Mouse (Mus musculus): ENCODE measurements around the gene Reep6.

The Reep6 gene

GRCm38 (mm10) chr10:80355431-80355830 is 25.7 kb downstream of the Reep6 start:
- no peak for DNase-seq (ENCODE audit: low spot score)

GRCm38 (mm10) chr10:80356001-80356682 is 26.4 kb downstream of the Reep6 start, which contains the start of gene Plk5:
Plk5 (plus strand) TSS chr10:80356459.
- no peak for DNase-seq (ENCODE audit: low spot score)

GRCm38 (mm10) chr10:80356737-80357136 is 27.0 kb downstream of the Reep6 start:
- DNase-seq (ENCODE audit: low spot score) = no peak

GRCm38 (mm10) chr10:80357336-80357735 is 27.6 kb downstream of the Reep6 start:
- DNase-seq (ENCODE audit: low spot score) = no peak

- no peak for DNase-seq (ENCODE audit: low spot score)
These were observed 28.4 kb downstream of the Reep6 start for GRCm38 (mm10) chr10:80357994-80358639.

GRCm38 (mm10) chr10:80363734-80364133 is 34.0 kb downstream of the Reep6 start:
- no peak for DNase-seq (ENCODE audit: low spot score)

GRCm38 (mm10) chr10:80365736-80366135 is 36.0 kb downstream of the Reep6 start:
- DNase-seq (ENCODE audit: low spot score) = no peak

- DNase-seq (ENCODE audit: low spot score) = no peak
These were observed 38.2 kb downstream of the Reep6 start for GRCm38 (mm10) chr10:80367954-80368353.

GRCm38 (mm10) chr10:80368392-80368791 is 38.6 kb downstream of the Reep6 start:
- DNase-seq (ENCODE audit: low spot score) = no peak

GRCm38 (mm10) chr10:80369995-80370747 is 40.4 kb downstream of the Reep6 start:
- DNase-seq (ENCODE audit: low spot score) = no peak

- no peak for DNase-seq (ENCODE audit: low spot score)
These were observed 41.7 kb downstream of the Reep6 start for GRCm38 (mm10) chr10:80371411-80371966.

- no peak for DNase-seq (ENCODE audit: low spot score)
These were observed 42.2 kb downstream of the Reep6 start for GRCm38 (mm10) chr10:80371983-80372382.

GRCm38 (mm10) chr10:80372706-80373105 is 43.0 kb downstream of the Reep6 start:
- DNase-seq (ENCODE audit: low spot score) = no peak

- DNase-seq (ENCODE audit: low spot score) = no peak
These were observed 44.3 kb downstream of the Reep6 start for GRCm38 (mm10) chr10:80374063-80374462.

GRCm38 (mm10) chr10:80376160-80376559 is 46.4 kb downstream of the Reep6 start:
- peak; percentile 89 for DNase-seq (ENCODE audit: low spot score)

- no peak for DNase-seq (ENCODE audit: low spot score)
These were observed 48.0 kb downstream of the Reep6 start for GRCm38 (mm10) chr10:80377716-80378115.

GRCm38 (mm10) chr10:80382641-80383365 is 53.0 kb downstream of the Reep6 start:
- DNase-seq (ENCODE audit: low spot score) = no peak

GRCm38 (mm10) chr10:80383431-80383830 is 53.7 kb downstream of the Reep6 start:
- no peak for DNase-seq (ENCODE audit: low spot score)

GRCm38 (mm10) chr10:80384115-80384639 is 54.4 kb downstream of the Reep6 start:
- DNase-seq (ENCODE audit: low spot score) = no peak

- DNase-seq (ENCODE audit: low spot score) = no peak
These were observed 55.0 kb downstream of the Reep6 start for GRCm38 (mm10) chr10:80384709-80385108.

- no peak for DNase-seq (ENCODE audit: low spot score)
These were observed 55.6 kb downstream of the Reep6 start for GRCm38 (mm10) chr10:80385310-80385709.

Data from layer of hippocampus, adult 9-10 months (tissue).